Comparison of ENCODE assay signal across 7 mouse cellular contexts in the genomic region with DNA sequence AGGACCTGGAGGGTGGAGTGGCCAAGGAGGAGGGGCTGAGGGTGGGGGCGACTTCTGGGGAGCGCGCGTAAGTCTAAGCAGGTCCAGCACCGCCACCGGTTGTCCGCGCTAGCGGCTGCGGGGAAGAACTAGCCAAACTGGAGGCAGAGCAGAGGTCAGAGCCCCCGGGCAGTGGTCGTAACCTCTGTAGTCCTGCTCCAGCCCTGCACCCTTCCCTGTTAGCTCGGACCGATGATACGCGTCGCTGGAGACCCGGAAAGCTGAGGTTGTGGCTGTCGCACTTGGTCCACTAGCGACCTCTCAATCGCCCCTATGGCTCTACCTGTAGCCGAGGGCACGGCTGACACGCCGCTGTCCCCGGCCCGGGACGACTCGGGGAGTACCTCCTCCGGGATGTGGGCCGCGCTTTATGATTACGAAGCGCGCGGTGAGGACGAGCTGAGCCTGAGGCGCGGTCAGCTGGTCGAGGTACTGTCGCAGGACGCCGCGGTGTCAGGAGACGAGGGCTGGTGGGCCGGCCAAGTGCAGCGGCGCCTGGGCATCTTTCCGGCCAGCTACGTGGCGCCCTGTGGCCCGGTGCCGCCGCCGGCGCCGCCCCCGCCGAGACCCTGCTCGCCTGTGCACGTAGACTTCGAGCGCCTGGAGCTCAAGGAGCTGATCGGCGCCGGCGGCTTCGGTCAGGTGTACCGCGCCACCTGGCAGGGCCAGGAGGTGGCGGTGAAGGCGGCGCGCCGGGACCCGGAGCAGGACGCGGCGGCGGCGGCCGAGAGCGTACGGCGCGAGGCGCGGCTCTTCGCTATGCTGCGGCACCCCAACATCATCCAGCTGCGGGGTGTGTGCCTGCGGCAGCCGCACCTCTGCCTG. TPM values are rescaled to one million over a fixed set of nuclear protein-coding genes. Genes with fewer than 3 reads are reported as not detected.
DNase-seq lines count a peak whose midpoint lies in the region; ATAC-seq lines count a peak whose summit lies in the region.

A gene (plus strand): TSS at position 86 of the 864 bp plus-strand sequence.

- peak within 1 kb of the TSS; percentile 97 for H3K4me2 ChIP-seq in heart, embryonic 16.5 days (ENCODE audit: low read depth, low read length)
- peak within 1 kb of the TSS; percentile 97 for H3K4me2 ChIP-seq in limb, embryonic 15.5 days
- H3K4me2 ChIP-seq in neural tube, embryonic 13.5 days, result peak within 1 kb of the TSS; percentile 92

- DNase-seq in thymus, postnatal 4 days, result peak; percentile 25
- no peak for DNase-seq in thymus, adult 18-20 months
- peak; percentile 57 for DNase-seq in embryo, embryonic 11 days
- no peak for DNase-seq in layer of hippocampus, postnatal 10 days (ENCODE audit: low spot score in 2 of 2)

- ATAC-seq in heart, embryonic 16.5 days (replicated peaks; ENCODE audit: extremely low read depth, insufficient read depth, low FRiP score), result peak; percentile 50
- ATAC-seq in limb, embryonic 15.5 days (ENCODE audit: insufficient number of reproducible peaks, low FRiP score, low TSS enrichment, low read depth), result 0 out of 2 replicates have a peak, but pooled peaks have one; percentile 64
- ATAC-seq in neural tube, embryonic 13.5 days (ENCODE audit: low read depth), result peak; percentile 68

- peaks cover 6% of the 10 kb centered on the region for H3K9me3 ChIP-seq in heart, embryonic 16.5 days (replicated peaks; ENCODE audit: control insufficient read depth, low read length)
- H3K9me3 ChIP-seq in limb, embryonic 15.5 days, result no peaks in the 10 kb centered on the region; the same call in 1 of the 2 replicates
- H3K9me3 ChIP-seq in neural tube, embryonic 13.5 days, result no peaks in the 10 kb centered on the region

- H3K4me1 ChIP-seq in heart, embryonic 16.5 days (ENCODE audit: control insufficient read depth, insufficient read depth, low read length), result peaks cover 4% of the 10 kb centered on the region; the same call in 1 of the 2 replicates
- peaks cover 20% of the 10 kb centered on the region for H3K4me1 ChIP-seq in limb, embryonic 15.5 days
- peaks cover 17% of the 10 kb centered on the region for H3K4me1 ChIP-seq in neural tube, embryonic 13.5 days (replicated peaks)

- under 1% methylated on average over 85 of the region's 93 CpGs for WGBS in heart, embryonic 16.5 days
- WGBS in limb, embryonic 15.5 days, result under 1% methylated on average over 91 of the region's 93 CpGs
- under 1% methylated on average over 91 of the region's 93 CpGs for WGBS in neural tube, embryonic 13.5 days

- peaks cover 47% of the 10 kb centered on the region for H3K27me3 ChIP-seq in heart, embryonic 16.5 days (ENCODE audit: control insufficient read depth, insufficient read depth, low read length)
- peaks cover 58% of the 10 kb centered on the region for H3K27me3 ChIP-seq in limb, embryonic 15.5 days
- H3K27me3 ChIP-seq in neural tube, embryonic 13.5 days, result peaks cover 81% of the 10 kb centered on the region

- peak within 1 kb of the TSS; percentile 65 for H3K4me3 ChIP-seq in heart, embryonic 16.5 days (ENCODE audit: low read length)
- peak within 1 kb of the TSS; percentile 50 for H3K4me3 ChIP-seq in limb, embryonic 15.5 days
- H3K4me3 ChIP-seq in neural tube, embryonic 13.5 days, result peak within 1 kb of the TSS; percentile 49

- H3K36me3 ChIP-seq in heart, embryonic 16.5 days (ENCODE audit: control insufficient read depth, insufficient read depth), result no peaks in the 10 kb centered on the region
- H3K36me3 ChIP-seq in limb, embryonic 15.5 days, result no peaks in the 10 kb centered on the region
- no peaks in the 10 kb centered on the region for H3K36me3 ChIP-seq in neural tube, embryonic 13.5 days

- H3K9ac ChIP-seq in heart, embryonic 16.5 days (ENCODE audit: low read length), result peak within 1 kb of the TSS; percentile 48
- peak within 1 kb of the TSS; percentile 18; the same call in 1 of the 2 replicates for H3K9ac ChIP-seq in limb, embryonic 15.5 days
- H3K9ac ChIP-seq in neural tube, embryonic 13.5 days, result peak within 1 kb of the TSS; percentile 60

- no peak within 1 kb of the TSS for H3K27ac ChIP-seq in heart, embryonic 16.5 days (ENCODE audit: low read length)
- no peak within 1 kb of the TSS for H3K27ac ChIP-seq in limb, embryonic 15.5 days
- H3K27ac ChIP-seq in neural tube, embryonic 13.5 days (replicated peaks), result no peak within 1 kb of the TSS

RNA-seq across cellular contexts. Expression of the gene that starts here (rescaled TPM):
- polyA plus RNA-seq in heart, embryonic 16.5 days (2015; fragmentation: Nextera tagmentation; extraction: Ambion mirVana), result 0.13 and 0.29 TPM in 2 replicates
- 0.26 and 0.27 TPM in 2 replicates for polyA plus RNA-seq in limb, embryonic 15.5 days (2015; fragmentation: Nextera tagmentation; extraction: Ambion mirVana)
- 0.18 and 0.24 TPM in 2 replicates for polyA plus RNA-seq in neural tube, embryonic 13.5 days (2015; fragmentation: Nextera tagmentation; extraction: Ambion mirVana)
- total RNA-seq in layer of hippocampus, postnatal 10 days (2021), result 1 to 10 TPM; 2.0 to 2.8 TPM

Comparison
In these comparisons a context has a peak if more than half of its experiments do, and no peak if none do; other contexts are left out.
1. DNase-seq: peak in thymus, postnatal 4 days (single experiment) and embryo, embryonic 11 days (single experiment); none in thymus, adult 18-20 months (0 of 2) and layer of hippocampus, postnatal 10 days (0 of 2).
2. Peak in ATAC-seq, H3K4me3 ChIP-seq, H3K9ac ChIP-seq and H3K4me2 ChIP-seq in heart, embryonic 16.5 days; RNA of the gene not detected or under 1 TPM.
3. Peak in ATAC-seq, H3K4me3 ChIP-seq, H3K9ac ChIP-seq and H3K4me2 ChIP-seq in limb, embryonic 15.5 days; RNA of the gene not detected or under 1 TPM.
4. Peak in ATAC-seq, H3K4me3 ChIP-seq, H3K9ac ChIP-seq and H3K4me2 ChIP-seq in neural tube, embryonic 13.5 days; RNA of the gene not detected or under 1 TPM.
5. Peak in every context shown above with its lines, with median percentiles within 50 percentile points of each other: ATAC-seq, H3K4me2 ChIP-seq, H3K4me3 ChIP-seq and H3K9ac ChIP-seq.